Mouse (Mus musculus) small intestine, adult 2 months (tissue): ENCODE data around the gene Olfr157. TPM values are rescaled to one million over a fixed set of nuclear protein-coding genes. Genes with fewer than 3 reads are reported as not detected.

Experiments used
- H3K27ac ChIP-seq: fragments of 200-500 bp; 2 replicates; pipeline ENCODE4 v1.5.1; 2012; ENCODE audit warnings: low read depth, low read length, control low read depth, inconsistent platforms; ENCODE audit not compliant: insufficient read depth
- H3K27me3 ChIP-seq: fragments of 200-500 bp; 2 replicates; pipeline ENCODE4 v1.6.1; 2012; ENCODE audit warnings: mild to moderate bottlenecking, moderate library complexity, low read length, inconsistent platforms; ENCODE audit not compliant: control insufficient read depth, insufficient read depth
- H3K36me3 ChIP-seq: fragments of 200-500 bp; 2 replicates; pipeline ENCODE4 v1.6.1; 2012; ENCODE audit warnings: mild to moderate bottlenecking, low read length, control low read depth, inconsistent platforms; ENCODE audit not compliant: control insufficient read depth, insufficient read depth
- H3K4me1 ChIP-seq: fragments of 200-500 bp; 2 replicates; pipeline ENCODE4 v1.6.1; 2012; ENCODE audit warnings: low read length, inconsistent platforms, mixed read lengths; ENCODE audit not compliant: control insufficient read depth, insufficient read depth, insufficient read length
- H3K4me3 ChIP-seq: fragments of 200-500 bp; 2 replicates; pipeline ENCODE4 v1.5.1; 2012; ENCODE audit warnings: low read depth, mild to moderate bottlenecking, control low read depth, inconsistent platforms, low read length, moderate library complexity
- CTCF ChIP-seq: fragments of 200-500 bp; IDR thresholded peaks from 2 replicates; pipeline ENCODE4 v1.5.1; 2012; ENCODE audit warnings: low read depth, mild to moderate bottlenecking, control low read depth, inconsistent platforms, low read length, moderate library complexity, mixed read lengths; ENCODE audit not compliant: insufficient replicate concordance, insufficient read length; ENCODE audit errors: extremely low read depth
- POLR2A ChIP-seq: fragments of 200-500 bp; IDR thresholded peaks from 2 replicates; pipeline ENCODE4 v1.6.1; 2012; ENCODE audit warnings: low read depth, mild to moderate bottlenecking, control low read depth, inconsistent platforms, low read length, moderate library complexity
- WGBS: fragments of 180-500 bp; shearing (Covaris S2); methylation state at CpG from one replicate; pipeline ENCODE4 v1.1.7; 2018; 5-methylcytosine and 5-hydroxymethylcytosine counted together
- polyA plus RNA-seq: library from polyadenylated mRNA; depleted of rRNA; stranded (reverse); fragments of >200 nt; gene quantifications from 2 replicates; pipeline ENCODE4 v1.2.3, GENCODE M21; 2012

Olfr157 gene
- polyA plus RNA-seq, 1 experiment, result 0.10 TPM

GRCm38 (mm10) chr4:43874501-43874900, 34.5 kb upstream of the Olfr157 start:
- Histone ChIP-seq H3K36me3 (no peaks in the 10 kb centered on the region), H3K4me3 (no peak overlapping the region), H3K27me3 (peaks cover 13% of the 10 kb centered on the region; the same call in 1 of the 2 replicates), H3K27ac (no peak overlapping the region), H3K4me1 (peaks cover 4% of the 10 kb centered on the region)
- TF ChIP-seq POLR2A, result no peak
- no peak for TF ChIP-seq CTCF
- 28% methylated on average over 7 of the region's 7 CpGs for WGBS

- Histone ChIP-seq H3K27me3 (no peaks in the 10 kb centered on the region), H3K4me1 (no peaks in the 10 kb centered on the region), H3K27ac (no peak overlapping the region), H3K4me3 (no peak overlapping the region), H3K36me3 (no peaks in the 10 kb centered on the region)
- WGBS, result 87% methylated on average over 10 of the region's 10 CpGs
- TF ChIP-seq CTCF (no peak), POLR2A (no peak)
Measured at GRCm38 (mm10) chr4:43869821-43870220, 29.8 kb upstream of the Olfr157 start.

GRCm38 (mm10) chr4:43863298-43863697, 23.3 kb upstream of the Olfr157 start:
- Histone ChIP-seq H3K27me3 (no peaks in the 10 kb centered on the region), H3K4me3 (no peak overlapping the region), H3K4me1 (no peaks in the 10 kb centered on the region), H3K27ac (no peak overlapping the region), H3K36me3 (no peaks in the 10 kb centered on the region)
- TF ChIP-seq CTCF, result no peak
- TF ChIP-seq POLR2A, result no peak
- WGBS, result 54% methylated on average over 4 of the region's 4 CpGs

GRCm38 (mm10) chr4:43860744-43861519, 20.9 kb upstream of the Olfr157 start:
- H3K4me1 ChIP-seq, result no peaks in the 10 kb centered on the region
- WGBS, result 18% methylated on average over 14 of the region's 14 CpGs
- no peaks in the 10 kb centered on the region for H3K36me3 ChIP-seq
- TF ChIP-seq CTCF, result peak; percentile 81; the same call in 1 of the 2 replicates
- no peak for TF ChIP-seq POLR2A
- H3K4me3 ChIP-seq, result no peak overlapping the region
- no peaks in the 10 kb centered on the region for H3K27me3 ChIP-seq
- no peak overlapping the region for H3K27ac ChIP-seq

GRCm38 (mm10) chr4:43859886-43860285, 19.9 kb upstream of the Olfr157 start:
- no peaks in the 10 kb centered on the region for H3K36me3 ChIP-seq
- no peak for TF ChIP-seq POLR2A
- no peak for TF ChIP-seq CTCF

GRCm38 (mm10) chr4:43854101-43854500, 14.1 kb upstream of the Olfr157 start:
- Histone ChIP-seq H3K4me1 (no peaks in the 10 kb centered on the region), H3K27me3 (no peaks in the 10 kb centered on the region), H3K36me3 (no peaks in the 10 kb centered on the region), H3K27ac (no peak overlapping the region), H3K4me3 (no peak overlapping the region)
- TF ChIP-seq POLR2A (no peak), CTCF (no peak)
- 71% methylated on average over 8 of the region's 8 CpGs for WGBS

More at GRCm38 (mm10) chr4:43859886-43860285, 19.9 kb upstream of the Olfr157 start:
- no peak overlapping the region for H3K4me3 ChIP-seq
- no peaks in the 10 kb centered on the region for H3K27me3 ChIP-seq
- WGBS, result 73% methylated on average over 10 of the region's 10 CpGs
- H3K4me1 ChIP-seq, result no peaks in the 10 kb centered on the region
- no peak overlapping the region for H3K27ac ChIP-seq

GRCm38 (mm10) chr4:43851265-43851664, 11.3 kb upstream of the Olfr157 start, which contains the start of gene Olfr155:
TSS of gene Olfr155 (plus strand) at chr4:43851565.
- Histone ChIP-seq H3K27ac (no peak within 1 kb of the TSS), H3K4me1 (no peaks in the 10 kb centered on the region)

More at GRCm38 (mm10) chr4:43851265-43851664, 11.3 kb upstream of the Olfr157 start, which contains the start of gene Olfr155:
- no peaks in the 10 kb centered on the region for H3K27me3 ChIP-seq
- TF ChIP-seq CTCF, result no peak
- H3K4me3 ChIP-seq, result no peak within 1 kb of the TSS
- 85% methylated on average over 6 of the region's 6 CpGs for WGBS
- no peaks in the 10 kb centered on the region for H3K36me3 ChIP-seq
